Mouse (Mus musculus) ovary, adult 18-20 months (tissue): ENCODE data around the gene Gm19684.
"Not testable (repeated sequence)": the region's sequence is repeated elsewhere in the genome, so short reads cannot be mapped to it uniquely, and the experiment has no call there.

ENCODE experiments used
- DNase-seq: peaks from one replicate; pipeline ENCODE4 v3.0.0; 2022; ENCODE audit warnings: low spot score, mixed read lengths

Gene Gm19684

GRCm38 (mm10) chr17:36178938-36179337, 57.5 kb downstream of the Gm19684 start:
- DNase-seq, result not testable (repeated sequence)
